Mouse (Mus musculus): Measurements from ENCODE around the gene Hpcal1. TPM values are rescaled to one million over a fixed set of nuclear protein-coding genes. Genes with fewer than 3 reads are reported as not detected.
"Not testable (repeated sequence)": the region's sequence is repeated elsewhere in the genome, so short reads cannot be mapped to it uniquely, and the experiment has no call there.

Hpcal1 gene
- total RNA-seq, 2 experiments from 2014 or later = 15.3 to 20.8 TPM

- intact Hi-C loops (cut with DNase I) = no loop called here
- DNase-seq (ENCODE audit: low spot score) = no peak
Measured at GRCm38 (mm10) chr12:17763054-17763453, 72.4 kb downstream of the Hpcal1 start.

- intact Hi-C loops (cut with DNase I) = no loop called here
- no peak for DNase-seq (ENCODE audit: low spot score)
Measured at GRCm38 (mm10) chr12:17764005-17764404, 73.3 kb downstream of the Hpcal1 start.

GRCm38 (mm10) chr12:17767567-17767966, 76.9 kb downstream of the Hpcal1 start:
- intact Hi-C loops (cut with DNase I); DNase-seq (ENCODE audit: low spot score): not testable (repeated sequence)

- peak; percentile 16 for DNase-seq (ENCODE audit: low spot score)
- intact Hi-C loops (cut with DNase I) = loop anchor here (2.0 kb wide), 2 partner anchors 23 to 79 kb away; partner anchors contain the start of gene Hpcal1
Measured at GRCm38 (mm10) chr12:17769476-17770172, 79.0 kb downstream of the Hpcal1 start.

GRCm38 (mm10) chr12:17770538-17770937, 79.9 kb downstream of the Hpcal1 start:
- intact Hi-C loops (cut with DNase I) = loop anchor here (2.0 kb wide), 2 partner anchors 24 to 80 kb away; partner anchors contain the start of gene Hpcal1
- DNase-seq (ENCODE audit: low spot score) = no peak

- peak; percentile 53 for DNase-seq (ENCODE audit: low spot score)
- intact Hi-C loops (cut with DNase I) = not testable (repeated sequence)
Measured at GRCm38 (mm10) chr12:17773721-17774120, 83.1 kb downstream of the Hpcal1 start.

- intact Hi-C loops (cut with DNase I); DNase-seq (ENCODE audit: low spot score): not testable (repeated sequence)
Measured at GRCm38 (mm10) chr12:17774842-17775241, 84.2 kb downstream of the Hpcal1 start.

- intact Hi-C loops (cut with DNase I) = no loop called here
- no peak for DNase-seq (ENCODE audit: low spot score)
Measured at GRCm38 (mm10) chr12:17778320-17778719, 87.7 kb downstream of the Hpcal1 start.

- intact Hi-C loops (cut with DNase I) = no loop called here
- no peak for DNase-seq (ENCODE audit: low spot score)
Measured at GRCm38 (mm10) chr12:17779093-17779492, 88.4 kb downstream of the Hpcal1 start.

- intact Hi-C loops (cut with DNase I) = no loop called here
- DNase-seq (ENCODE audit: low spot score) = no peak
Measured at GRCm38 (mm10) chr12:17789486-17789885, 98.8 kb downstream of the Hpcal1 start.

GRCm38 (mm10) chr12:17791111-17791510, 100.5 kb downstream of the Hpcal1 start:
- intact Hi-C loops (cut with DNase I) = no loop called here
- DNase-seq (ENCODE audit: low spot score) = no peak

- no peak for DNase-seq (ENCODE audit: low spot score)
- intact Hi-C loops (cut with DNase I) = no loop called here
Measured at GRCm38 (mm10) chr12:17792756-17793155, 102.1 kb downstream of the Hpcal1 start.

GRCm38 (mm10) chr12:17795660-17796278, 105.1 kb downstream of the Hpcal1 start:
- intact Hi-C loops (cut with DNase I) = loop anchor here (1.0 to 5.0 kb wide), 3 partner anchors 107 to 241 kb away; no protein-coding TSS in a partner anchor
- no peak for DNase-seq (ENCODE audit: low spot score)

GRCm38 (mm10) chr12:17798261-17798660, 107.6 kb downstream of the Hpcal1 start:
- DNase-seq (ENCODE audit: low spot score) = not testable (repeated sequence)
- intact Hi-C loops (cut with DNase I) = loop anchor here (5.0 kb wide), 1 partner anchor 131 kb away; no protein-coding TSS in a partner anchor

- no peak for DNase-seq (ENCODE audit: low spot score)
- intact Hi-C loops (cut with DNase I) = loop anchor here (1.0 to 5.0 kb wide), 2 partner anchors 254 to 441 kb away; no protein-coding TSS in a partner anchor
Measured at GRCm38 (mm10) chr12:17808542-17808941, 117.9 kb downstream of the Hpcal1 start.

GRCm38 (mm10) chr12:17835279-17835678, 144.6 kb downstream of the Hpcal1 start:
- DNase-seq (ENCODE audit: low spot score); intact Hi-C loops (cut with DNase I): not testable (repeated sequence)

Other genes with a start within 250 kb of the Hpcal1 start
- 10 to 100 TPM; 69.3 to 72.3 TPM for gene Odc1, start 146.1 kb upstream of the Hpcal1 start, total RNA-seq (2021)